Mouse (Mus musculus) Muller cell, postnatal 12 days (primary cell): ENCODE results near the gene Fcgbp.
"Not testable (repeated sequence)": the region's sequence is repeated elsewhere in the genome, so short reads cannot be mapped to it uniquely, and the experiment has no call there.

Source experiments
- DNase-seq: peaks from one replicate; pipeline ENCODE4 v3.0.0-alpha.2; 2015; ENCODE audit errors: inconsistent ontology term

Gene Fcgbp

DNA sequence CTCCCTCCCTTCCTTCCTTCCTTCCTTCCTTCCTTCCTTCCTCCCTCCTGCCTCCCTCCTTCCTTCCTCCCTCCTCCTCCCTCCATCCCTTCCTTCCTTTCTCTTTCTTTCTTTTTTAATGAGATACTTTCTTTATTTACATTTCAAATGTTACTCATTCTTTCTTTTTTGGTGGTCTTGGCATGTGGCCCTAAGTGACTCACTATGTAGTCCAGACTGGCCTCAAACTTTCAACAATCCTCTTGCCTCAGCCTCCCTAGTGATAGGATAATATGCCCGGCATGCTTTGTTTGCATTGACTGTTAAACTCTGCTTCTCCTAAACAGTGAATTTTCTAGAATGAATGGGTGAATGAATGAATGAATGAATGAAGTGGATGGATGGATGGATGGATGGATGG, 78.8 kb downstream of the Fcgbp start:
- no peak for DNase-seq

DNA sequence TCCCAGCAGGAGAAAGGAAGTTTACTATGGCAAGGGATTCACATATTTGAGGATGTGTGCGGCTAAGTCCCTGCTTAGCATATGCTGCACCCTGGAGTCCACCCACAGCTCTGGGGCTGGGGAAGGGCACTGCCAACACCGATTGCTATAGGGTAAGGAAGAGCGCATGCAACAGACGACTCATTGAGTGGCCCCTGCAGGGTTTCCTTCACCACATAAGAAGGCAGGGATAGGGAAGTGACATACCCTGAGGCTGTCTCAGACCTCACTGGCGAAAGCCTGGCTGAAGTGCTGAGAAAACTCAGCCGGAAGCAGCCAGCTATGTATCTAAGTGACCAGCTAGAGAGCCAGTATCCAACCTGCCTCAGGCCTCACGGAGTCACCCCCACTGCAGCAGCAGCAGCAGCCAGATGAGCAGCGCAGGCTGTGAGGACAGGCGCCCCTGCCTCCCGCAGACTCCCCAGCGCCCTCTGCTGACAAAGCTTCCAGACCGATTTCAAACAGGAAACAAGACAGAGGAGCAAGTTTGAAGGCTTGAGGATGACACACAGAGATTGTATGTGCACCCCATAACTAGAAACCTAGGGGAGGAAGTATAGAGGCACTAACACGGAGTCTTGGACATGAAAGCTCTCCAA, 80.7 kb downstream of the Fcgbp start:
- no peak for DNase-seq

DNA sequence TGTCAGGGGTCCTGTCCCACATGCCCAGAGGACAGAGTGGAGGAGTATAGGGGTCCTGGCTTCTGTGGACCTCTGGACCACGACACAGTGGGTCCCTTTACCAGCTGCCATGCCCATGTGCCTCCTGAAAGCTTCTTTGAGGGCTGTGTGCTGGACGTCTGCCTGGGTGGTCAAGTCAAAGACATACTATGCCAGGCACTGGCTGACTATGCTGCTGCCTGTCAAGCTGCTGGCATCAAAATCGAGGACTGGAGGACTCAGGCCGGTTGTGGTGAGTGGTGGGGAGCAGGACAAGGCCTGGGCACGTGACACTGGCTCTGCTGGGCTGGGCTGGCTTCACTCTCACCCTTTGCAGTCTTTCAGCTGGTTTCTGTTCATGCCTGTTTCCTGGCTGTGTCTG, 82.6 kb downstream of the Fcgbp start:
- not testable (repeated sequence) for DNase-seq

DNA sequence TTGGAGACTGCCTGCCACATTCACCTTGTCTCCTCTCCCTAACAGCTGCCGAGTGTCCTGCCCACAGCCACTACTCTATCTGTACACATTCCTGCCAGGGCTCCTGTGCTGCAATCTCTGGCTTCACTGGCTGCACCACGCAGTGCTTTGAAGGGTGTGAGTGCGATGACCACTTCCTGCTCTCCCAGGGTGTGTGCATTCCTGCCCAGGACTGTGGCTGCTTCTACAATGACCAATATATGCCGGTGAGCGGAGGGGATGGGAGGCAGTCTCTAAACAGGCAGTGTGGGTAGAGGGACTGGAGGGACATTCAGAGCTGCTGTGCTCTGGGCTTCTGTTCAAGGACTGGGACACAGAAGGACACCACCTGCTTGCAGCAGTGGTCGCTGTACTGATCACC, 88.3 kb downstream of the Fcgbp start:
- DNase-seq: peak; percentile 69

DNA sequence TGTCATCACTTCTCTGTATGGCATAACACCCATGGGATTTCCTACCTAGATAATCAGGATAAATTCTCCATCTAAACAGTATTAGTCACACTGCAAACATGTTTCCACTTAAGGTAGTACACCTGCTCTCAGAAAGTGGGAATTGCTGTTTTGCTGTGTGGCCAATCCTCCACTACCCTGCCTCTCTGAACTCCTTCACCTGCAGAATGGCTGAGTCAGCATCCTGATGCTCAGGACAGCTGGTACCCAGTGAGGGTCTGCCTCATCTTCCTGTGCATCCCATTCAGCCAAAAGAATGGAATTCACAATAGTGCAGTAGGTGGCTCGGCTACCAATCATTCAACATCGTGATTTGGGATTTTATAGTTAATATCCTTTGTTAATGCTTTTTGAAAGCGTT, 88.9 kb downstream of the Fcgbp start:
- no peak for DNase-seq

DNA sequence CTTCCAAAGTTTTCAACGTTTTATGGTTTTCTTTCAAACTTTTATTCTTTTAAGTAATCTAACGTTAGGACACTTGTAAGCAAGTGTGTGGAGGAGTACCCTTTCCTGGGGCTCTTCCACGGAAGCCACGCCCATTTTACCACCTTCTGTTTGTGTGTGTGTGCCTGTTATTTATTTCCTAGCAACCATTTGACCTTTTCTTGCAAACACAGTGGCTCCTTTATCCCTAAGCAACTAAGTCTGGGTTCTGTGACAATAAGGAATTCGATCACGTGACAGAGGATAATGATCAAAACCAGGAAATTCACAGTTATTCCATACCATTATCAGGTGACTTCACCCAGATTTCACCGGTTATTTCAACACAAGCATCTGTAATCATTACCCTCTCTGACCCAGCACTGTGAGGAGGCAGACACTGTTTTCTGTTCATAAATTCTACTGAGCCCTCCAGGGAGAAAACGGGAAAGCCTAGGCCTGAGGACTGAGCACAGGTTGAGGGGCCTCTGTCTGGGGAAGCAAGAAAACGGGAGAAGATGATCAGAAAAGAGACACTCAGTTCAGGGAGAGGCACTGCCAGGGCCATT, 90.2 kb downstream of the Fcgbp start:
- DNase-seq: no peak

DNA sequence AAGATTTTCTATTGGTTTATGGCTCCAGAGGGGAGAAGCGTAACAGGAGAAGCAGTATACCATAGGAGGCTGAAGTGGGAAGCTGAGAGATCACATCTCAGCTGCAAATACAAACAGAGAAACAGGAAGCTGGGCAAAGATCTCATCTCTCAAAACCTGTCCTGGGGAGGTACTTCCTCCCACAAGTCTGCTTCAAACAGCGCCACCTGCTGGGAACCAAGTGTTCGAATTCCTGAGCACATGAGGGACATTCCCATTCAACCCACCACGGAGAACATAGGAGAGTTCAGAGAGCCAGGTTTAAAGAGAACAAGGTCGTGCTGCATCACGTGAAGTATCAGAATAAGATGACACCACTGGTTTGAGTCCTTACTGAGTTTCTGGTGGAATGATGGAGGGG, 94.4 kb downstream of the Fcgbp start:
- no peak for DNase-seq

DNA sequence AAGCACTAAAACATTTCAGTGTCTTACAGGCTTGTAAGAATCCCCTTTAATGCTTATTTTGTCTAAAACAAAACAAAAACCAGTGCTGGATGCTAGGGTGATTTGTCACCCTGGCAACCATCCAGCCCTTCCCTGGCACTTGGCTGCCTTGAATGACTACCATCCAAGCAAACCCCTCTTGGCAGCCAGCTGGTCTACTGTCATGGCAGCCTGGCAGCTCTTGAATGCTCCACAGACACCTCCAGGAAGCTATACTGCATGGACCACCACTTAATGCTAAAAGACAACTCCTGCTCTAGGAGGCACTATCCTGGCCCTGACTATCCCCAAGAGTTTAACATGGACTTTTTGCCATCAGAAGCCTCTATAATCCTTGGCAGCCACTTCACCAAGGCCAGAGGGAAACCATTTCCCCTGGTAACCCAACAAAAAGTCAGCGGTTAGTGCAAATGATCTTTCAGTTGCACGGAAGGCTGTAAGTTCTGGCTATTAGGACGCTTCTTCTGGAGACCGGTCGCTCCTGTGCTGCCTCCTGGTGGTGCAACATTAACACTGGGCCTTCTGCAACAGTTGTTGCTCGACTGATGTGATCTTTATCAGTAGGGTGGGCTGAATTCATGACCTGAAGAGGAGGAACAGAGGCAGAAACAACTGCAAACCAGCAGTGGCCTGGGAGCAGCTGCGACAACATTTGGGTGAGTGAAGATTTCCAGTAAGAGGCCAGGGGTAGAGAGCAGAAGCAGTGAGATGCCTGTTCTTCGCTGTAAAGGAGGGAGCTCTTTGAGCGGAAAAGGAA, 97.5 kb downstream of the Fcgbp start:
- peak; percentile 96 for DNase-seq

DNA sequence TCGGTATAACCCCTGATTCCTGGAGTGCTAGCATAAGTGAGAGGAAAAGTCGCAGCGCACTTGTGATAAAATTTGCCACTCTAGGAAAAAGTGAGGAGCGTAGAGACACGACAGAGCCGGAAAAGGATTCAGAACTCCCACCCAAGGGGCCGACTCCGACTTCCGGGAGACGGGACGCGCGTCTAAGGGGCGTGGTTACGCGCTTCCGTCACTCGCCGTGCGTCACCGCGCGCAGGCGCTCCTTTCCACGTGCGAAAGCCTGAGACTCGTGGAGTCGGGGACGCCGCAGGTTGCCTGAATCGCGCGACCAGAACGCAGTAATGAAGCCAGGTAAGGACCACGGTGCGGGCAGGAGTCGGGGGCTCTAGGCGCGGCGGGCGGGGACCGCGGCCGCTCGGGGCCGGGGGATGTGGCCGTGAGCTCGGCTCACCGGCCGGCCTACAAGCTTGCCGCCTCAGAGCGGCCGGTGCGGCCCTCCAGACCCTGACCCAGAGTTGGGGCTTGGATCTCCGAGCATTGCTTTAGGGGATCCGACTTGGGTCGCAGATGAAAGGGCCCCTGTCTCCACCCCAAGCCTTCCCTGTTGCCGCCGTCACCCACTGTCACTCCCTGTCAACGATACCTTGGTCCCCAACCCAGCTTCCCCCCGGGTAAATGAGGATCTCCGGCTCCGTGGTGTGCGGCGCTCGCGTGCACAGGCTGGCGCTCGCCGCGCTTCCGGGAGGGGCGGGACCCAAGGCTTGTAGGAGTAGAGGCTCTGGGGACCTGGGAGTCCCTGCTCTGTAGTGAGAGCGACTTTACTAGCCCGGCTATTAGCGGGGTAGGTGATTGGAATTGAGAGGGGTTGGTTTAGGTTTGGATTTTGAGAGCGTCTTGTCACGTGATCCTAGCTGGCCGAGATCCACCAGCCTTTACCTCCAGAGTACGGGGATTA, 98.7 kb downstream of the Fcgbp start, which contains the start of gene Fbl:
TSS of gene Fbl (plus strand) at position 222 of the 934 bp plus-strand sequence.
- DNase-seq: peak; percentile 93
